Mouse (Mus musculus): Measurements from ENCODE around the gene Krtap31-2. TPM values are rescaled to one million over a fixed set of nuclear protein-coding genes. Genes with fewer than 3 reads are reported as not detected.

Gene Krtap31-2
- polyA plus RNA-seq (2015; fragmentation: Illumina TruSeq; extraction: RNeasy Lipid Tissue Mini Kit (QIAGEN cat#74804); ENCODE audit: low read depth, low replicate concordance), result not detected

GRCm38 (mm10) chr11:99935991-99936390 lies at the start of gene Krtap31-2:
TSS of gene Krtap31-2 (plus strand) at chr11:99936291.

GRCm38 (mm10) chr11:99907620-99908019 lies 28.5 kb upstream of the Krtap31-2 start, which contains the start of gene Krtap31-1:
TSS of gene Krtap31-1 (plus strand) at chr11:99907920.

GRCm38 (mm10) chr11:99914451-99914850 lies 21.6 kb upstream of the Krtap31-2 start, which contains the start of gene Gm11565:
TSS of gene Gm11565 (plus strand) at chr11:99914751.

GRCm38 (mm10) chr11:99948175-99948574 lies 12.1 kb downstream of the Krtap31-2 start, which contains the start of gene Krtap9-5:
TSS of gene Krtap9-5 (plus strand) at chr11:99948475.

GRCm38 (mm10) chr11:99978953-99979352 lies 42.9 kb downstream of the Krtap31-2 start, which contains the start of gene Krtap29-1:
TSS of gene Krtap29-1 (minus strand) at chr11:99979053.

GRCm38 (mm10) chr11:99986180-99986647 lies 50.1 kb downstream of the Krtap31-2 start, which contains the start of gene Krtap16-1:
TSS of gene Krtap16-1 (minus strand) at chr11:99986597.

Other genes with a start within 250 kb of the Krtap31-2 start
- gene Gm14190, start 245.6 kb upstream of the Krtap31-2 start, polyA plus RNA-seq (2015; fragmentation: Illumina TruSeq; extraction: RNeasy Lipid Tissue Mini Kit (QIAGEN cat#74804); ENCODE audit: low read depth, low replicate concordance), result not detected
- not detected for gene Gm14180, start 202.0 kb upstream of the Krtap31-2 start, polyA plus RNA-seq (2015; fragmentation: Illumina TruSeq; extraction: RNeasy Lipid Tissue Mini Kit (QIAGEN cat#74804); ENCODE audit: low read depth, low replicate concordance)
- gene Gm11595, start 163.4 kb upstream of the Krtap31-2 start, polyA plus RNA-seq (2015; fragmentation: Illumina TruSeq; extraction: RNeasy Lipid Tissue Mini Kit (QIAGEN cat#74804); ENCODE audit: low read depth, low replicate concordance), result not detected
- gene Krtap4-8, start 155.6 kb upstream of the Krtap31-2 start, polyA plus RNA-seq (2015; fragmentation: Illumina TruSeq; extraction: RNeasy Lipid Tissue Mini Kit (QIAGEN cat#74804); ENCODE audit: low read depth, low replicate concordance), result not detected
- not detected for gene Krtap4-9, start 151.1 kb upstream of the Krtap31-2 start, polyA plus RNA-seq (2015; fragmentation: Illumina TruSeq; extraction: RNeasy Lipid Tissue Mini Kit (QIAGEN cat#74804); ENCODE audit: low read depth, low replicate concordance)
- not detected for gene Gm11596, start 142.8 kb upstream of the Krtap31-2 start, polyA plus RNA-seq (2015; fragmentation: Illumina TruSeq; extraction: RNeasy Lipid Tissue Mini Kit (QIAGEN cat#74804); ENCODE audit: low read depth, low replicate concordance)
- not detected for gene Gm11569, start 137.4 kb upstream of the Krtap31-2 start, polyA plus RNA-seq (2015; fragmentation: Illumina TruSeq; extraction: RNeasy Lipid Tissue Mini Kit (QIAGEN cat#74804); ENCODE audit: low read depth, low replicate concordance)
- gene Gm11554, start 131.8 kb upstream of the Krtap31-2 start, polyA plus RNA-seq (2015; fragmentation: Illumina TruSeq; extraction: RNeasy Lipid Tissue Mini Kit (QIAGEN cat#74804); ENCODE audit: low read depth, low replicate concordance), result not detected
- gene Krtap4-13, start 126.4 kb upstream of the Krtap31-2 start, polyA plus RNA-seq (2015; fragmentation: Illumina TruSeq; extraction: RNeasy Lipid Tissue Mini Kit (QIAGEN cat#74804); ENCODE audit: low read depth, low replicate concordance), result not detected
- gene Gm11564, start 120.6 kb upstream of the Krtap31-2 start, polyA plus RNA-seq (2015; fragmentation: Illumina TruSeq; extraction: RNeasy Lipid Tissue Mini Kit (QIAGEN cat#74804); ENCODE audit: low read depth, low replicate concordance), result not detected
- gene 2300003K06Rik, start 98.2 kb upstream of the Krtap31-2 start, polyA plus RNA-seq (2015; fragmentation: Illumina TruSeq; extraction: RNeasy Lipid Tissue Mini Kit (QIAGEN cat#74804); ENCODE audit: low read depth, low replicate concordance), result not detected
- gene Krtap4-16, start 84.7 kb upstream of the Krtap31-2 start, polyA plus RNA-seq (2015; fragmentation: Illumina TruSeq; extraction: RNeasy Lipid Tissue Mini Kit (QIAGEN cat#74804); ENCODE audit: low read depth, low replicate concordance), result not detected
- not detected for gene Gm11568, start 78.4 kb upstream of the Krtap31-2 start, polyA plus RNA-seq (2015; fragmentation: Illumina TruSeq; extraction: RNeasy Lipid Tissue Mini Kit (QIAGEN cat#74804); ENCODE audit: low read depth, low replicate concordance)
- not detected for gene Gm11559, start 71.8 kb upstream of the Krtap31-2 start, polyA plus RNA-seq (2015; fragmentation: Illumina TruSeq; extraction: RNeasy Lipid Tissue Mini Kit (QIAGEN cat#74804); ENCODE audit: low read depth, low replicate concordance)
- not detected for gene Krtap9-1, start 62.9 kb upstream of the Krtap31-2 start, polyA plus RNA-seq (2015; fragmentation: Illumina TruSeq; extraction: RNeasy Lipid Tissue Mini Kit (QIAGEN cat#74804); ENCODE audit: low read depth, low replicate concordance)
- not detected for gene Gm11567, start 57.1 kb upstream of the Krtap31-2 start, polyA plus RNA-seq (2015; fragmentation: Illumina TruSeq; extraction: RNeasy Lipid Tissue Mini Kit (QIAGEN cat#74804); ENCODE audit: low read depth, low replicate concordance)
- gene Krtap31-1, start 28.4 kb upstream of the Krtap31-2 start, polyA plus RNA-seq (2015; fragmentation: Illumina TruSeq; extraction: RNeasy Lipid Tissue Mini Kit (QIAGEN cat#74804); ENCODE audit: low read depth, low replicate concordance), result not detected
- gene Gm11565, start 21.5 kb upstream of the Krtap31-2 start, polyA plus RNA-seq (2015; fragmentation: Illumina TruSeq; extraction: RNeasy Lipid Tissue Mini Kit (QIAGEN cat#74804); ENCODE audit: low read depth, low replicate concordance), result not detected
- gene Krtap9-5, start 12.2 kb downstream of the Krtap31-2 start, polyA plus RNA-seq (2015; fragmentation: Illumina TruSeq; extraction: RNeasy Lipid Tissue Mini Kit (QIAGEN cat#74804); ENCODE audit: low read depth, low replicate concordance), result not detected
- not detected for gene Krtap29-1, start 42.8 kb downstream of the Krtap31-2 start, polyA plus RNA-seq (2015; fragmentation: Illumina TruSeq; extraction: RNeasy Lipid Tissue Mini Kit (QIAGEN cat#74804); ENCODE audit: low read depth, low replicate concordance)
- not detected for gene Krtap16-1, start 50.3 kb downstream of the Krtap31-2 start, polyA plus RNA-seq (2015; fragmentation: Illumina TruSeq; extraction: RNeasy Lipid Tissue Mini Kit (QIAGEN cat#74804); ENCODE audit: low read depth, low replicate concordance)
- not detected for gene Krtap17-1, start 57.7 kb downstream of the Krtap31-2 start, polyA plus RNA-seq (2015; fragmentation: Illumina TruSeq; extraction: RNeasy Lipid Tissue Mini Kit (QIAGEN cat#74804); ENCODE audit: low read depth, low replicate concordance)
- not detected for gene Krt33a, start 79.9 kb downstream of the Krtap31-2 start, polyA plus RNA-seq (2015; fragmentation: Illumina TruSeq; extraction: RNeasy Lipid Tissue Mini Kit (QIAGEN cat#74804); ENCODE audit: low read depth, low replicate concordance)
- gene Krt33b, start 93.6 kb downstream of the Krtap31-2 start, polyA plus RNA-seq (2015; fragmentation: Illumina TruSeq; extraction: RNeasy Lipid Tissue Mini Kit (QIAGEN cat#74804); ENCODE audit: low read depth, low replicate concordance), result not detected
- not detected for gene Krt34, start 105.3 kb downstream of the Krtap31-2 start, polyA plus RNA-seq (2015; fragmentation: Illumina TruSeq; extraction: RNeasy Lipid Tissue Mini Kit (QIAGEN cat#74804); ENCODE audit: low read depth, low replicate concordance)
- gene Krt31, start 114.3 kb downstream of the Krtap31-2 start, polyA plus RNA-seq (2015; fragmentation: Illumina TruSeq; extraction: RNeasy Lipid Tissue Mini Kit (QIAGEN cat#74804); ENCODE audit: low read depth, low replicate concordance), result not detected
- not detected for gene Krt32, start 151.9 kb downstream of the Krtap31-2 start, polyA plus RNA-seq (2015; fragmentation: Illumina TruSeq; extraction: RNeasy Lipid Tissue Mini Kit (QIAGEN cat#74804); ENCODE audit: low read depth, low replicate concordance)
- not detected for gene Krt35, start 159.9 kb downstream of the Krtap31-2 start, polyA plus RNA-seq (2015; fragmentation: Illumina TruSeq; extraction: RNeasy Lipid Tissue Mini Kit (QIAGEN cat#74804); ENCODE audit: low read depth, low replicate concordance)
- not detected for gene Krt36, start 169.3 kb downstream of the Krtap31-2 start, polyA plus RNA-seq (2015; fragmentation: Illumina TruSeq; extraction: RNeasy Lipid Tissue Mini Kit (QIAGEN cat#74804); ENCODE audit: low read depth, low replicate concordance)
- not detected for gene Krt13, start 185.3 kb downstream of the Krtap31-2 start, polyA plus RNA-seq (2015; fragmentation: Illumina TruSeq; extraction: RNeasy Lipid Tissue Mini Kit (QIAGEN cat#74804); ENCODE audit: low read depth, low replicate concordance)
- 0.94 TPM for gene Krt15, start 199.6 kb downstream of the Krtap31-2 start, polyA plus RNA-seq (2015; fragmentation: Illumina TruSeq; extraction: RNeasy Lipid Tissue Mini Kit (QIAGEN cat#74804); ENCODE audit: low read depth, low replicate concordance)
- gene Krt19, start 212.4 kb downstream of the Krtap31-2 start, polyA plus RNA-seq (2015; fragmentation: Illumina TruSeq; extraction: RNeasy Lipid Tissue Mini Kit (QIAGEN cat#74804); ENCODE audit: low read depth, low replicate concordance), result not detected